Mouse (Mus musculus): ENCODE results near the gene Bank1. TPM values are rescaled to one million over a fixed set of nuclear protein-coding genes. Genes with fewer than 3 reads are reported as not detected.

Gene Bank1
- polyA plus RNA-seq, 1 experiment from 2014 or later: 1.4 TPM

- DNase-seq (ENCODE audit: low spot score): no peak
These were observed 71.2 kb downstream of the Bank1 start for GRCm38 (mm10) chr3:136254713-136255112.

DNA sequence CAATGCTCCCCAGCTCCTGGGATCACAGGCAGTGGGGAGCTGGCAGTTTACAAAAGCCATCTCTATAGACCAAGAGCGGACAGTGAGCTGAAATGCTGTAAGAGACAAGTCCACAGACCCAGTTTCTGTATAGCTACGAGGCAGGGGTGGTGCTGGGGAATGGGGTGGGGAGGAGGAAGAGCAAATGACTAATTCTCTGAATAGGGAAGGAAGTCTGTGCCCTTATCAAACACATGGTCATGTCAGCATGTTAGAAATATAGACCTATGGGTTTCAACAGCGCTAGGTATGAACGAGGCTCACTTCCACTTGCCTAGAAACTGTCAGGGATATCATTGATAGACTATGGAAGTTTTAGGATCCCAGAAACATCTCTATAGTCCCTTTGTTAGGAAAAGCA is 73.0 kb downstream of the Bank1 start:
- DNase-seq (ENCODE audit: low spot score): no peak

DNA sequence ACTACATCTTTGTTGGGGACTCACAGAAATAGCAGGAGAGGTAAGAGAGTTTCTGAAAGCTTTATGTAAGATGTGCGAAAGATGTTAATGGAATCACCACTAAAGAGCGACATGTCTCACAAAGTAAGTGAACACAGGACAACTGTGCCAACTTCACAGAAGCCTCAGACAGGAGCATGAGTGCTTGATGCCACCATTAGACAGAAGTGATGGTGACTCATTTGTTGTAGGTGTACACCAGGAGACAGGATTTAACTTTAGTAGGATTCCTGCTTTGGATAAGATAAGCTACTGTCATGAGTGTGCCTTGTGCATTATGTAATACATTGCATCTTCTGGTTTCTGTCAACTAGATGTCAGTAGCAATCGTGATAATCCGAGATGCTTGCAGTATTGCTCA is 74.3 kb downstream of the Bank1 start:
- no peak for DNase-seq (ENCODE audit: low spot score)

DNA sequence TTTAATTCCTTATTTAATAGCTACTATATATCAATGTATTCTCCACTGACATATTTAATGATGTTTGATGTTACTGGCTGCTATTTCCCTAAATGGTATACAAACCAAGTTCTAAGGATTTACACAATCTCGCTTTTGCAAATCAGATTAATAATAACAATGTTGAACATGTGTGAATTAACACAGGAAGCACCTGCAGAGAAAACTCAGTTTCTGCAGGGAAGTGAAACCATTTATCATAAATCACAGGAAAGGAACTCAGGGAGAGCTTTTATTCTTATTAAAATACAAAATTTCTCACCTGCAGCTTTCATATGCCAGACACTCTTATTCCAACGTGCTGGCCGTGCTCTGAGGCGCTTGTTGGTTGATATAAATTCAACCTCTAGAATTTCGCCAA is 78.5 kb downstream of the Bank1 start:
- no peak for DNase-seq (ENCODE audit: low spot score)

- no peak for DNase-seq (ENCODE audit: low spot score)
These were observed 80.9 kb downstream of the Bank1 start for GRCm38 (mm10) chr3:136244931-136245330.

DNA sequence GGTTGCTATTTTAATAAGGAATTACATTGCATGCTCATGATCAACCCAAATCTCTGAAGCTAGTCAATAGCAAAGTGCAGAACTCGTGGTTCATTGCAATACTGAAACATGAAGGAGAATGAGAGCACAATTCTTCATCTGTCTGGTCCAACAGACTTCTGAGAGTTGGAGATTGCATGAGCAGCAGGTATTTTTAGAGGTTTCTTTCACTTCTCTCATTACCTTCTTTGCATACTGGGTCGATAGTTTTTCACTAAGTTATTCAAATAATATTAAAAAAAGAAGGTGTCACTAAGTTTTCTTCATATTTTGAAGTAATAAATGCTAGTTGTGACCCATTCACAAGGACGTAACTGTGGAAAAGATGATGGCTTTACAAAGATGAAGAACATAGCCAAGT is 87.1 kb downstream of the Bank1 start:
- no peak for DNase-seq (ENCODE audit: low spot score)

GRCm38 (mm10) chr3:136233507-136233906 is 92.4 kb downstream of the Bank1 start:
- DNase-seq (ENCODE audit: low spot score): no peak

GRCm38 (mm10) chr3:136230602-136231151 is 95.2 kb downstream of the Bank1 start:
- no peak for DNase-seq (ENCODE audit: low spot score)

- DNase-seq (ENCODE audit: low spot score): no peak
These were observed 136.1 kb downstream of the Bank1 start for GRCm38 (mm10) chr3:136189661-136190228.

GRCm38 (mm10) chr3:136186548-136187113 is 139.2 kb downstream of the Bank1 start:
- DNase-seq (ENCODE audit: low spot score): no peak

GRCm38 (mm10) chr3:136171631-136172030 is 154.2 kb downstream of the Bank1 start:
- DNase-seq (ENCODE audit: low spot score): no peak

- no peak for DNase-seq (ENCODE audit: low spot score)
These were observed 157.8 kb downstream of the Bank1 start for GRCm38 (mm10) chr3:136168071-136168470.

GRCm38 (mm10) chr3:136166671-136167070 is 159.2 kb downstream of the Bank1 start:
- DNase-seq (ENCODE audit: low spot score): no peak

DNA sequence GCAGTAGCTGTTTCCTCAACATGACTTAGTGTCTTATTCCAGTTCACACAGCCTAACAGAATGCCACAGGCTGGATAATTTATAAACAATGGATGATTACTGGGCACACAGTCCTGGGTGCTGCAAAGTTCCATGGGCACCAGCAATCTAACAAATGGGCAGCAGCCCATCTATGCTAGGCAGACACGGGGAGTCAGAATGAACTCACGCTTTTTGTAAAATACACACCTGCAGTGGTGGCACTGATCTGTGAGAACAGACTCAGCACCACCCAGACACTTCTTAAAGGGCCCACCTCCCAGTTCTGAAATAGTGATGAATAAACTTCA is 159.9 kb downstream of the Bank1 start:
- no peak for DNase-seq (ENCODE audit: low spot score)

- DNase-seq (ENCODE audit: low spot score): no peak
These were observed 160.5 kb downstream of the Bank1 start for GRCm38 (mm10) chr3:136165167-136166032.

GRCm38 (mm10) chr3:136158059-136158458 is 167.8 kb downstream of the Bank1 start:
- DNase-seq (ENCODE audit: low spot score): no peak

- no peak for DNase-seq (ENCODE audit: low spot score)
These were observed 170.3 kb downstream of the Bank1 start for GRCm38 (mm10) chr3:136155555-136155954.

GRCm38 (mm10) chr3:136150886-136151285 is 175.0 kb downstream of the Bank1 start:
- no peak for DNase-seq (ENCODE audit: low spot score)

GRCm38 (mm10) chr3:136147166-136147565 is 178.7 kb downstream of the Bank1 start:
- no peak for DNase-seq (ENCODE audit: low spot score)

GRCm38 (mm10) chr3:136132013-136132412 is 193.9 kb downstream of the Bank1 start:
- no peak for DNase-seq (ENCODE audit: low spot score)

DNA sequence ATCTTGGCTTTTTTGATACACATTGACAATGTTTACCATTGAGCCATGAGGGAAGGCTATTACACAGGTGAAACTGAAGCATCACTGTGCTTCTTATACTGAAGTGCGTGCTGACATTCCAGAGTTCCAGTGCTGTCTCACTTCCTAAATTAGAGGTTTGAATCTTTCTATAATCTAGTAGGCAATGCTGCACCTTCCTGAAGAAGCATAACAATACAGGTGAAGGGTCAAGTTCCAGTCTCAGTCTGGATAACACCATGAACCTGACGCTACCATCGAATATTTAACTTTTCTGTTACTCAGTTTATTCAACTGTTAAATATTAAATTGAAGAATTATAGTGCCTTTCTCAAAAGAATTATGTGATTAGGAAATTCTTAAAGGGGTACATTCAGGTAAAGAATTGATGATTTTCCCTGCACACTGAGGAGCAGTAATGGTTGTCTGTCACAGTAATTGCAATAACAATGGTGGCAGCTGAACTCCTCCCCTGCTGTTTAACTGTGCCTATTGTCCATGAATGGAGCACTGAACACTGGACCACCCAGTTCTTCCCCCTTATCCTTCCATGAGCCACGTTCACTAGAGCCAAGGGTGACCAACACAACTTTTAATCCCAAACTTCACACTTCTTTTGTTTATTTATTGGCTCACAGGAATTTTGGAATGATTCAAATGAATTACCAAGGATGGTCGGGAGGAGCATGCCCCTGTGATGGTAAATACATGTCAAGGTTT is 210.2 kb downstream of the Bank1 start:
- no peak for DNase-seq (ENCODE audit: low spot score)
